Mouse (Mus musculus) erythroblast, embryonic 14.5 days (primary cell): ENCODE data around the gene Usp44.

Source experiments
- GATA1 ChIP-seq: IDR thresholded peaks from 2 replicates; pipeline ENCODE4 v1.6.1; 2012; ENCODE audit warnings: low read length, inconsistent platforms, mixed read lengths
- TAL1 ChIP-seq: IDR thresholded peaks from 3 replicates; pipeline ENCODE4 v1.6.1; 2012; ENCODE audit warnings: low read length, inconsistent platforms, mixed read lengths

DNA sequence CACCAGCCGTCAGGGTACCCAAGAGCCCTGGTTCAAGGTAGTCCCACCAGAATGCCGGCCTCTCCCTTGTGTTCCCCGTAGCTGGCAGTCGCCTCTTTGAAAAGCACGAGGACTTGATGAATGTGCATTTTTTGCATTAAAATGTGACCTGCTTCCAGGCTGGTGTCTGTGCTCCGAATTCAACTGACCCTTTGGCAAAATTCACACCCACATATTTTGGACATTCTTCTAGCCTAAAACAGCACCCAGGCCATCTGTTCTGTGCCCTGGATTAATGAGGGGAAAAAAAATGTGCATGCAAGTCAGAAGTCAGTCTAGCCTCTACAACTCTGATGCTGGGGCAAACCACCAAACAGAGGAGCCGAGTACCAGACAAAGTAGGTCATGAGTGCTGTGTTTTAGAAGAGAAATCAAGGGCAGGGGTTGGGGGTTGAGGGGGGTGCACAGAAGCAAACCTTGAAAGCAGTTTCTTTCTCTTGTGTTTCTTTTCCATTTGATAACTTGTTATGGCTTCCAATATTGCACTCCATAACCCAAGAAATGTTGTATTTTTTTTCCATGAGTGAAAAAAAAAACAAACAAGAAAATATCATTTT, 20.7 kb upstream of the Usp44 start:
- TF ChIP-seq TAL1 (no peak), GATA1 (no peak)
